Mouse (Mus musculus): ENCODE data around the gene Adam33. TPM values are rescaled to one million over a fixed set of nuclear protein-coding genes. Genes with fewer than 3 reads are reported as not detected.

Gene Adam33
- polyA plus RNA-seq, 1 experiment from 2014 or later: 3.6 TPM

- Histone ChIP-seq H3K36me3 (ENCODE audit: control insufficient read depth, insufficient read depth, low read length) (no peaks in the 10 kb centered on the region), H3K27me3 (ENCODE audit: control insufficient read depth, insufficient read depth, low read length) (no peaks in the 10 kb centered on the region), H3K4me1 (ENCODE audit: control insufficient read depth, insufficient read depth, low read length) (no peaks in the 10 kb centered on the region), H3K4me2 (replicated peaks; ENCODE audit: low read depth, low read length) (no peak overlapping the region), H3K27ac (ENCODE audit: low read length) (no peak overlapping the region), H3K4me3 (ENCODE audit: low read depth, low read length) (no peak overlapping the region), H3K9ac (replicated peaks; ENCODE audit: low read depth, low read length) (no peak overlapping the region), H3K9me3 (ENCODE audit: control insufficient read depth, low read depth, low read length) (no peaks in the 10 kb centered on the region)
- ATAC-seq (ENCODE audit: insufficient number of reproducible peaks, insufficient read depth, low FRiP score, low read depth): no peak
- WGBS: 76% methylated on average over 3 of the region's 3 CpGs
These were observed 27.2 kb upstream of the Adam33 start for GRCm38 (mm10) chr2:131090852-131091251.

- Histone ChIP-seq H3K4me1 (ENCODE audit: control insufficient read depth, insufficient read depth, low read length) (no peaks in the 10 kb centered on the region), H3K36me3 (ENCODE audit: control insufficient read depth, insufficient read depth, low read length) (no peaks in the 10 kb centered on the region), H3K27me3 (ENCODE audit: control insufficient read depth, insufficient read depth, low read length) (no peaks in the 10 kb centered on the region), H3K9ac (replicated peaks; ENCODE audit: low read depth, low read length) (no peak overlapping the region), H3K4me3 (ENCODE audit: low read depth, low read length) (no peak overlapping the region), H3K4me2 (replicated peaks; ENCODE audit: low read depth, low read length) (no peak overlapping the region), H3K27ac (ENCODE audit: low read length) (no peak overlapping the region), H3K9me3 (ENCODE audit: control insufficient read depth, low read depth, low read length) (no peaks in the 10 kb centered on the region)
- ATAC-seq (ENCODE audit: insufficient number of reproducible peaks, insufficient read depth, low FRiP score, low read depth): no peak
- 87% methylated on average over 1 of the region's 1 CpGs for WGBS
These were observed 26.0 kb upstream of the Adam33 start for GRCm38 (mm10) chr2:131089634-131090033.

- Histone ChIP-seq H3K9ac (replicated peaks; ENCODE audit: low read depth, low read length) (no peak overlapping the region), H3K9me3 (ENCODE audit: control insufficient read depth, low read depth, low read length) (no peaks in the 10 kb centered on the region), H3K4me1 (ENCODE audit: control insufficient read depth, insufficient read depth, low read length) (no peaks in the 10 kb centered on the region), H3K4me2 (replicated peaks; ENCODE audit: low read depth, low read length) (no peak overlapping the region), H3K27ac (ENCODE audit: low read length) (no peak overlapping the region), H3K36me3 (ENCODE audit: control insufficient read depth, insufficient read depth, low read length) (no peaks in the 10 kb centered on the region), H3K27me3 (ENCODE audit: control insufficient read depth, insufficient read depth, low read length) (no peaks in the 10 kb centered on the region), H3K4me3 (ENCODE audit: low read depth, low read length) (no peak overlapping the region)
- no peak; the same call in 1 of the 2 replicates for ATAC-seq (ENCODE audit: insufficient number of reproducible peaks, insufficient read depth, low FRiP score, low read depth)
- WGBS: 70% methylated on average over 4 of the region's 4 CpGs
These were observed 25.0 kb upstream of the Adam33 start for GRCm38 (mm10) chr2:131088581-131088980.

- WGBS: 79% methylated on average over 11 of the region's 11 CpGs
- H3K27me3 ChIP-seq (ENCODE audit: control insufficient read depth, insufficient read depth, low read length): no peaks in the 10 kb centered on the region
- no peaks in the 10 kb centered on the region for H3K36me3 ChIP-seq (ENCODE audit: control insufficient read depth, insufficient read depth, low read length)
- no peak within 1 kb of the TSS for H3K4me2 ChIP-seq (replicated peaks; ENCODE audit: low read depth, low read length)
- H3K9me3 ChIP-seq (ENCODE audit: control insufficient read depth, low read depth, low read length): no peaks in the 10 kb centered on the region
- no peak within 1 kb of the TSS for H3K4me3 ChIP-seq (ENCODE audit: low read depth, low read length)
- no peak within 1 kb of the TSS for H3K9ac ChIP-seq (replicated peaks; ENCODE audit: low read depth, low read length)
- no peak within 1 kb of the TSS for H3K27ac ChIP-seq (ENCODE audit: low read length)
- H3K4me1 ChIP-seq (ENCODE audit: control insufficient read depth, insufficient read depth, low read length): no peaks in the 10 kb centered on the region
- no peak for ATAC-seq (ENCODE audit: insufficient number of reproducible peaks, insufficient read depth, low FRiP score, low read depth)
These were observed 23.2 kb upstream of the Adam33 start, which contains the start of gene Siglec1 for GRCm38 (mm10) chr2:131086667-131087390. Gene Siglec1 (minus strand): TSS chr2:131086765.

- H3K9ac ChIP-seq (replicated peaks; ENCODE audit: low read depth, low read length): no peak overlapping the region
- no peak overlapping the region for H3K4me3 ChIP-seq (ENCODE audit: low read depth, low read length)
- no peak overlapping the region for H3K4me2 ChIP-seq (replicated peaks; ENCODE audit: low read depth, low read length)
- no peaks in the 10 kb centered on the region for H3K4me1 ChIP-seq (ENCODE audit: control insufficient read depth, insufficient read depth, low read length)
- H3K27me3 ChIP-seq (ENCODE audit: control insufficient read depth, insufficient read depth, low read length): no peaks in the 10 kb centered on the region
- no peaks in the 10 kb centered on the region for H3K36me3 ChIP-seq (ENCODE audit: control insufficient read depth, insufficient read depth, low read length)
- no peak overlapping the region for H3K27ac ChIP-seq (ENCODE audit: low read length)
- no peak for ATAC-seq (ENCODE audit: insufficient number of reproducible peaks, insufficient read depth, low FRiP score, low read depth)
- 83% methylated on average over 4 of the region's 4 CpGs for WGBS
- no peaks in the 10 kb centered on the region for H3K9me3 ChIP-seq (ENCODE audit: control insufficient read depth, low read depth, low read length)
These were observed 20.6 kb upstream of the Adam33 start for GRCm38 (mm10) chr2:131084206-131084605.

- H3K27me3 ChIP-seq (ENCODE audit: control insufficient read depth, insufficient read depth, low read length): no peaks in the 10 kb centered on the region
- H3K36me3 ChIP-seq (ENCODE audit: control insufficient read depth, insufficient read depth, low read length): no peaks in the 10 kb centered on the region
- H3K9ac ChIP-seq (replicated peaks; ENCODE audit: low read depth, low read length): no peak overlapping the region
- no peaks in the 10 kb centered on the region for H3K9me3 ChIP-seq (ENCODE audit: control insufficient read depth, low read depth, low read length)
- WGBS: 88% methylated on average over 5 of the region's 5 CpGs
- no peak overlapping the region for H3K4me2 ChIP-seq (replicated peaks; ENCODE audit: low read depth, low read length)
- H3K4me1 ChIP-seq (ENCODE audit: control insufficient read depth, insufficient read depth, low read length): no peaks in the 10 kb centered on the region
- H3K27ac ChIP-seq (ENCODE audit: low read length): no peak overlapping the region
- no peak for ATAC-seq (ENCODE audit: insufficient number of reproducible peaks, insufficient read depth, low FRiP score, low read depth)
- H3K4me3 ChIP-seq (ENCODE audit: low read depth, low read length): no peak overlapping the region
These were observed 16.9 kb upstream of the Adam33 start for GRCm38 (mm10) chr2:131080507-131080906.

- Histone ChIP-seq H3K27ac (ENCODE audit: low read length) (no peak overlapping the region), H3K4me3 (ENCODE audit: low read depth, low read length) (no peak overlapping the region), H3K9ac (replicated peaks; ENCODE audit: low read depth, low read length) (no peak overlapping the region), H3K4me1 (ENCODE audit: control insufficient read depth, insufficient read depth, low read length) (no peaks in the 10 kb centered on the region), H3K9me3 (ENCODE audit: control insufficient read depth, low read depth, low read length) (no peaks in the 10 kb centered on the region), H3K36me3 (ENCODE audit: control insufficient read depth, insufficient read depth, low read length) (no peaks in the 10 kb centered on the region), H3K27me3 (ENCODE audit: control insufficient read depth, insufficient read depth, low read length) (no peaks in the 10 kb centered on the region), H3K4me2 (replicated peaks; ENCODE audit: low read depth, low read length) (no peak overlapping the region)
- 88% methylated on average over 10 of the region's 10 CpGs for WGBS
- ATAC-seq (ENCODE audit: insufficient number of reproducible peaks, insufficient read depth, low FRiP score, low read depth): no peak
These were observed 8.9 kb upstream of the Adam33 start for GRCm38 (mm10) chr2:131072536-131072935.

- Histone ChIP-seq H3K27ac (ENCODE audit: low read length) (no peak overlapping the region), H3K9me3 (ENCODE audit: control insufficient read depth, low read depth, low read length) (no peaks in the 10 kb centered on the region), H3K4me1 (ENCODE audit: control insufficient read depth, insufficient read depth, low read length) (no peaks in the 10 kb centered on the region), H3K9ac (replicated peaks; ENCODE audit: low read depth, low read length) (no peak overlapping the region), H3K4me2 (replicated peaks; ENCODE audit: low read depth, low read length) (no peak overlapping the region), H3K4me3 (ENCODE audit: low read depth, low read length) (no peak overlapping the region), H3K36me3 (ENCODE audit: control insufficient read depth, insufficient read depth, low read length) (no peaks in the 10 kb centered on the region), H3K27me3 (ENCODE audit: control insufficient read depth, insufficient read depth, low read length) (0 out of 2 replicates have a peak, but pooled peaks cover 3% of the 10 kb centered on the region)
- 0 out of 2 replicates have a peak, but pooled peaks have one; percentile 17 for ATAC-seq (ENCODE audit: insufficient number of reproducible peaks, insufficient read depth, low FRiP score, low read depth)
- WGBS: 43% methylated on average over 6 of the region's 6 CpGs
These were observed 3.9 kb upstream of the Adam33 start for GRCm38 (mm10) chr2:131067481-131067880.

GRCm38 (mm10) chr2:131066342-131066741 is 2.7 kb upstream of the Adam33 start:
- WGBS: 65% methylated on average over 9 of the region's 9 CpGs

More at GRCm38 (mm10) chr2:131066342-131066741, 2.7 kb upstream of the Adam33 start:
- H3K4me2 ChIP-seq (replicated peaks; ENCODE audit: low read depth, low read length): no peak overlapping the region
- H3K4me3 ChIP-seq (ENCODE audit: low read depth, low read length): no peak overlapping the region
- no peak for ATAC-seq (ENCODE audit: insufficient number of reproducible peaks, insufficient read depth, low FRiP score, low read depth)
- H3K9me3 ChIP-seq (ENCODE audit: control insufficient read depth, low read depth, low read length): no peaks in the 10 kb centered on the region
- H3K27me3 ChIP-seq (ENCODE audit: control insufficient read depth, insufficient read depth, low read length): 0 out of 2 replicates have a peak, but pooled peaks cover 3% of the 10 kb centered on the region
- H3K27ac ChIP-seq (ENCODE audit: low read length): no peak overlapping the region
- H3K4me1 ChIP-seq (ENCODE audit: control insufficient read depth, insufficient read depth, low read length): no peaks in the 10 kb centered on the region
- no peak overlapping the region for H3K9ac ChIP-seq (replicated peaks; ENCODE audit: low read depth, low read length)
- H3K36me3 ChIP-seq (ENCODE audit: control insufficient read depth, insufficient read depth, low read length): no peaks in the 10 kb centered on the region
